11 mouse cellular contexts compared by ENCODE assay signal in genomic region chr5:54290372-54291080, GRCm38 (mm10).
A peak's percentile ranks its signal among the peaks of the same experiment; 100 is the strongest.
DNase-seq lines count a peak whose midpoint lies in the region; ATAC-seq lines count a peak whose summit lies in the region.
"Had no signal": no experiment of that assay in that cellular context is flagged by ENCODE, and none has a peak within 500 bp of the region (broad histone marks: within the 10 kb centered on the region; RNA-seq: fewer than 3 reads in every experiment).

No protein-coding gene starts in this region.

- 0 out of 2 replicates have a peak, but pooled peaks cover 3% of the 10 kb centered on the region for H3K4me1 ChIP-seq in limb, embryonic 11.5 days (ENCODE audit: control insufficient read depth, insufficient read depth, low read length)
- H3K4me1 ChIP-seq in limb, embryonic 10.5 days, result peaks cover 9% of the 10 kb centered on the region
- 0 out of 2 replicates have a peak, but pooled peaks cover 5% of the 10 kb centered on the region for H3K4me1 ChIP-seq in hindbrain, embryonic 14.5 days (replicated peaks; ENCODE audit: control insufficient read depth, insufficient read depth, low read length)
- H3K4me1 ChIP-seq: embryonic facial prominence, embryonic 15.5 days had no signal

- no peak overlapping the region for H3K27ac ChIP-seq in limb, embryonic 11.5 days (replicated peaks; ENCODE audit: low read depth, low read length)
- no peak overlapping the region for H3K27ac ChIP-seq in limb, embryonic 10.5 days
- no peak overlapping the region for H3K27ac ChIP-seq in hindbrain, embryonic 14.5 days
- H3K27ac ChIP-seq: embryonic facial prominence, embryonic 15.5 days; liver, embryonic 14.5 days had no signal

- H3K9ac ChIP-seq in limb, embryonic 11.5 days (ENCODE audit: low read length), result no peak overlapping the region
- no peak overlapping the region for H3K9ac ChIP-seq in hindbrain, embryonic 14.5 days
- H3K9ac ChIP-seq: embryonic facial prominence, embryonic 15.5 days; liver, embryonic 14.5 days had no signal

- WGBS in limb, embryonic 11.5 days, result 19% methylated on average over 12 of the region's 12 CpGs
- WGBS in limb, embryonic 10.5 days, result 17% methylated on average over 12 of the region's 12 CpGs
- 46% methylated on average over 12 of the region's 12 CpGs for WGBS in hindbrain, embryonic 14.5 days

- H3K4me3 ChIP-seq in limb, embryonic 11.5 days (ENCODE audit: low read depth, low read length), result no peak overlapping the region
- H3K4me3 ChIP-seq in limb, embryonic 10.5 days, result no peak overlapping the region
- no peak overlapping the region for H3K4me3 ChIP-seq in hindbrain, embryonic 14.5 days (replicated peaks; ENCODE audit: low read length)
- H3K4me3 ChIP-seq: embryonic facial prominence, embryonic 15.5 days had no signal

- no peaks in the 10 kb centered on the region for H3K9me3 ChIP-seq in limb, embryonic 11.5 days (ENCODE audit: control insufficient read depth, low read length)
- H3K9me3 ChIP-seq in limb, embryonic 10.5 days (replicated peaks), result no peaks in the 10 kb centered on the region
- no peaks in the 10 kb centered on the region for H3K9me3 ChIP-seq in hindbrain, embryonic 14.5 days (ENCODE audit: control insufficient read depth, low read length)
- H3K9me3 ChIP-seq: embryonic facial prominence, embryonic 15.5 days had no signal

- H3K4me2 ChIP-seq in limb, embryonic 11.5 days (ENCODE audit: low read depth, severe bottlenecking), result no peak overlapping the region
- H3K4me2 ChIP-seq in hindbrain, embryonic 14.5 days (replicated peaks), result no peak overlapping the region
- H3K4me2 ChIP-seq: embryonic facial prominence, embryonic 15.5 days had no signal

- H3K27me3 ChIP-seq in limb, embryonic 11.5 days (ENCODE audit: control insufficient read depth, insufficient read depth, low read length), result no peaks in the 10 kb centered on the region
- H3K27me3 ChIP-seq in limb, embryonic 10.5 days (ENCODE audit: low read depth, poor library complexity, severe bottlenecking), result 0 out of 2 replicates have a peak, but pooled peaks cover 5% of the 10 kb centered on the region
- H3K27me3 ChIP-seq in hindbrain, embryonic 14.5 days (ENCODE audit: control insufficient read depth, insufficient read depth, low read length), result no peaks in the 10 kb centered on the region
- H3K27me3 ChIP-seq: embryonic facial prominence, embryonic 15.5 days had no signal

- no peak for ATAC-seq in limb, embryonic 11.5 days (ENCODE audit: insufficient number of reproducible peaks, low FRiP score, low TSS enrichment, low read depth)
- peak; percentile 51; the same call in 1 of the 2 replicates for ATAC-seq in hindbrain, embryonic 14.5 days (ENCODE audit: low FRiP score)

- peak; percentile 27 for DNase-seq in limb, embryonic 11.5 days (ENCODE audit: low spot score)
- no peak for DNase-seq in limb, embryonic 10.5 days (ENCODE audit: low spot score)
- peak; percentile 34 for DNase-seq in embryo, embryonic 9.5 days (ENCODE audit: extremely low spot score)
- no peak for DNase-seq in hindbrain, embryonic 14.5 days (ENCODE audit: low spot score)
- peak; percentile 86 for DNase-seq in mesoderm, embryonic 11.5 days (ENCODE audit: low read depth, low spot score)
- no peak for DNase-seq in frontal cortex, adult 2 months (ENCODE audit: extremely low spot score in 1 of 2, low spot score in 1 of 2)
- DNase-seq in layer of hippocampus, adult 9-11 months, result no peak
- DNase-seq: heart, postnatal 4 days; thymus, adult 18-20 months had no signal

- no peaks in the 10 kb centered on the region for H3K36me3 ChIP-seq in limb, embryonic 11.5 days (ENCODE audit: control insufficient read depth, insufficient read depth, low read length)
- H3K36me3 ChIP-seq in limb, embryonic 10.5 days, result no peaks in the 10 kb centered on the region
- no peaks in the 10 kb centered on the region for H3K36me3 ChIP-seq in hindbrain, embryonic 14.5 days (replicated peaks; ENCODE audit: control insufficient read depth, insufficient read depth)
- H3K36me3 ChIP-seq: embryonic facial prominence, embryonic 15.5 days had no signal

Comparison
In these comparisons a context has a peak if more than half of its experiments do, and no peak if none do; other contexts are left out.
1. DNase-seq: peak in limb, embryonic 11.5 days (single experiment), embryo, embryonic 9.5 days (single experiment) and mesoderm, embryonic 11.5 days (single experiment); none in limb, embryonic 10.5 days (single experiment), hindbrain, embryonic 14.5 days (single experiment), frontal cortex, adult 2 months (0 of 2) and layer of hippocampus, adult 9-11 months (single experiment).